Comparison of ENCODE assay signal across 8 mouse cellular contexts in genomic region chrX:52612806-52613205, GRCm38 (mm10). TPM values are rescaled to one million over a fixed set of nuclear protein-coding genes. Genes with fewer than 3 reads are reported as not detected.
A peak's percentile ranks its signal among the peaks of the same experiment; 100 is the strongest.
DNase-seq lines count a peak whose midpoint lies in the region; ATAC-seq lines count a peak whose summit lies in the region.

No protein-coding gene starts in this region.

- H3K9ac ChIP-seq in lung, embryonic 16.5 days (ENCODE audit: low read length) = peak overlapping the region; percentile 65
- H3K9ac ChIP-seq in forebrain, embryonic 15.5 days (replicated peaks) = no peak overlapping the region
- H3K9ac ChIP-seq in limb, embryonic 12.5 days (replicated peaks) = peak overlapping the region; percentile 89

- H3K4me1 ChIP-seq in lung, embryonic 16.5 days (replicated peaks; ENCODE audit: control insufficient read depth, insufficient read depth, low read length) = no peaks in the 10 kb centered on the region; the same call in none of the 2 replicates
- H3K4me1 ChIP-seq in forebrain, embryonic 15.5 days = peaks cover 22% of the 10 kb centered on the region
- peaks cover 34% of the 10 kb centered on the region for H3K4me1 ChIP-seq in limb, embryonic 12.5 days (replicated peaks)

- peak overlapping the region; percentile 59 for H3K4me3 ChIP-seq in lung, embryonic 16.5 days (ENCODE audit: low read length)
- H3K4me3 ChIP-seq in forebrain, embryonic 15.5 days = peak overlapping the region; percentile 50
- H3K4me3 ChIP-seq in limb, embryonic 12.5 days (replicated peaks) = peak overlapping the region; percentile 68

- no peaks in the 10 kb centered on the region for H3K9me3 ChIP-seq in lung, embryonic 16.5 days (ENCODE audit: control insufficient read depth, low read length)
- H3K9me3 ChIP-seq in forebrain, embryonic 15.5 days = no peaks in the 10 kb centered on the region
- no peaks in the 10 kb centered on the region for H3K9me3 ChIP-seq in limb, embryonic 12.5 days

- no peaks in the 10 kb centered on the region for H3K36me3 ChIP-seq in lung, embryonic 16.5 days (ENCODE audit: control insufficient read depth, insufficient read depth, low read length)
- H3K36me3 ChIP-seq in forebrain, embryonic 15.5 days = no peaks in the 10 kb centered on the region
- no peaks in the 10 kb centered on the region for H3K36me3 ChIP-seq in limb, embryonic 12.5 days

- WGBS in lung, embryonic 16.5 days = 6% methylated on average over 12 of the region's 12 CpGs
- 27% methylated on average over 12 of the region's 12 CpGs for WGBS in forebrain, embryonic 15.5 days
- 13% methylated on average over 12 of the region's 12 CpGs for WGBS in limb, embryonic 12.5 days

- H3K27me3 ChIP-seq in lung, embryonic 16.5 days (ENCODE audit: control insufficient read depth, insufficient read depth, low read depth, low read length) = no peaks in the 10 kb centered on the region
- peaks cover 4% of the 10 kb centered on the region; the same call in 1 of the 2 replicates for H3K27me3 ChIP-seq in forebrain, embryonic 15.5 days
- H3K27me3 ChIP-seq in limb, embryonic 12.5 days = peaks cover 10% of the 10 kb centered on the region

- H3K27ac ChIP-seq in lung, embryonic 16.5 days (ENCODE audit: low read length) = peak overlapping the region; percentile 77
- H3K27ac ChIP-seq in forebrain, embryonic 15.5 days (replicated peaks) = no peak overlapping the region
- peak overlapping the region; percentile 94 for H3K27ac ChIP-seq in limb, embryonic 12.5 days

- DNase-seq in lung, postnatal 36 days = no peak
- peak; percentile 20 for DNase-seq in retina, postnatal 1 day
- no peak for DNase-seq in T-cell, adult 2 months (ENCODE audit: low spot score)
- DNase-seq in spleen, postnatal 14 days (ENCODE audit: low spot score in 2 of 2) = no peak
- DNase-seq in thymus, postnatal 25 days = no peak

- ATAC-seq in lung, embryonic 16.5 days (ENCODE audit: low read depth) = no peak; the same call in 1 of the 2 replicates
- no peak for ATAC-seq in forebrain, embryonic 15.5 days (replicated peaks)
- ATAC-seq in limb, embryonic 12.5 days (ENCODE audit: insufficient number of reproducible peaks, insufficient read depth, low FRiP score, low TSS enrichment, low read depth) = no peak

- peak overlapping the region; percentile 65 for H3K4me2 ChIP-seq in lung, embryonic 16.5 days (ENCODE audit: low read depth, low read length)
- H3K4me2 ChIP-seq in forebrain, embryonic 15.5 days (replicated peaks) = peak overlapping the region; percentile 85
- H3K4me2 ChIP-seq in limb, embryonic 12.5 days = peak overlapping the region; percentile 60

RNA-seq across cellular contexts. Expression of gene Gpc3, which starts 0.9 kb away (rescaled TPM):
- 452 and 477 TPM in 2 replicates for polyA plus RNA-seq in lung, embryonic 16.5 days (2015; fragmentation: Nextera tagmentation; extraction: Ambion mirVana)
- polyA plus RNA-seq in forebrain, embryonic 15.5 days (2015; fragmentation: Nextera tagmentation; extraction: Ambion mirVana) = 32.7 and 33.6 TPM in 2 replicates
- polyA plus RNA-seq in limb, embryonic 12.5 days (2016; fragmentation: Nextera tagmentation; extraction: Ambion mirVana) = 1,173 and 1,196 TPM in 2 replicates

Comparison
In these comparisons a context has a peak if more than half of its experiments do, and no peak if none do; other contexts are left out.
1. RNA of gene Gpc3, which starts 0.9 kb away (polyA plus RNA-seq): 1,173 to 1,196 TPM in limb, embryonic 12.5 days and 452 to 477 TPM in lung, embryonic 16.5 days; 32.7 to 33.6 TPM in forebrain, embryonic 15.5 days; every median in the first group is over 10 times any median in the second.
2. Peak in every context shown above with its lines, with median percentiles within 50 percentile points of each other: H3K4me2 ChIP-seq and H3K4me3 ChIP-seq.